Mouse (Mus musculus): ENCODE measurements around the gene Cdk14. TPM values are rescaled to one million over a fixed set of nuclear protein-coding genes. Genes with fewer than 3 reads are reported as not detected.

The Cdk14 gene
- polyA plus RNA-seq, 1 experiment from 2014 or later, result 22.7 TPM

DNA sequence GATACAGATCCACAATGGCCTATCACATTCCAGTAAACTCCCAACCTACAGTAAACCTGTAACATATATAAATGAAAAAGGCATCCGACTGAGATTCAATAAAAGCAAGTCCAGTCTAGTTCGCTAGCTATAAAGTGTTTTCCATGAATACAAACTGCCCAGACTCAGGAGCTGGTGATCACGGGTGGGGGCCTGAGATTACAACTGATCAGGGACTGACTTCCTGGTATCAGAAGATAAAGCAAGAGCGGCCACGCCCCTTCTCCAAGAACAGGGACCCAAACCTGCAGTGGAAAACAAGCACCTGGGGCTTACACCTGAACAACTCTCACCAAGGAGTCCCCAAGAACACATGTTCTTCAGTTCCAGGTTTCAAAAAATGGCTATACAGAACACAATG lies 137.7 kb downstream of the Cdk14 start:
- Histone ChIP-seq H3K4me2 (ENCODE audit: low read depth, severe bottlenecking) (no peak overlapping the region), H3K36me3 (ENCODE audit: control insufficient read depth, insufficient read depth, low read length) (no peaks in the 10 kb centered on the region), H3K9me3 (ENCODE audit: control insufficient read depth, low read length) (no peaks in the 10 kb centered on the region), H3K4me1 (ENCODE audit: control insufficient read depth, insufficient read depth, low read length) (no peaks in the 10 kb centered on the region), H3K4me3 (ENCODE audit: low read depth, low read length) (no peak overlapping the region), H3K27ac (replicated peaks; ENCODE audit: low read depth, low read length) (no peak overlapping the region), H3K27me3 (ENCODE audit: control insufficient read depth, insufficient read depth, low read length) (no peaks in the 10 kb centered on the region), H3K9ac (ENCODE audit: low read length) (no peak overlapping the region)
- WGBS, result 89% methylated on average over 5 of the region's 5 CpGs
- no peak for DNase-seq (ENCODE audit: low spot score)
- ATAC-seq (ENCODE audit: insufficient number of reproducible peaks, low FRiP score, low TSS enrichment, low read depth), result no peak

DNA sequence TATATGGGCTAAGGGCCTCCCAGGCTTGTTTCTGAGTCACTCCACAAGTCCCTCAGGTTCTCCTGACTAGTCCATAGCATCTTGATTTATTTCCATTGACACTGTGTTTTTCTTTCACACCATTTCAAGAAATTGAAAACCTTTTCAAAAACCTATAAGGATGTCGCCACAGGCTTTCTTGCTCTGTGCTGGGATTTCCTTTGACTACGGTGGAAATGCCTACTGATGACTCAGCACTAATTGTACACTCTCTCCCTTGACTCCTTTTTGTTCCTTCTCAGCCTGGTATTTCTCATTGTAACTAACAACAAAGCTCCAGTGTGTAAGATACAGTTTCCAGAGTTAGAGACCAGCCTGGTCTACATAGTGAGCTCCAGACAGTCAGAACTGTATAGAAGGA lies 144.8 kb downstream of the Cdk14 start:
- no peak for ATAC-seq (ENCODE audit: insufficient number of reproducible peaks, low FRiP score, low TSS enrichment, low read depth)
- H3K9me3 ChIP-seq (ENCODE audit: control insufficient read depth, low read length), result no peaks in the 10 kb centered on the region
- H3K4me2 ChIP-seq (ENCODE audit: low read depth, severe bottlenecking), result no peak overlapping the region
- no peaks in the 10 kb centered on the region for H3K4me1 ChIP-seq (ENCODE audit: control insufficient read depth, insufficient read depth, low read length)
- H3K27me3 ChIP-seq (ENCODE audit: control insufficient read depth, insufficient read depth, low read length), result no peaks in the 10 kb centered on the region
- H3K27ac ChIP-seq (replicated peaks; ENCODE audit: low read depth, low read length), result no peak overlapping the region
- no peak overlapping the region for H3K9ac ChIP-seq (ENCODE audit: low read length)
- WGBS, result 78% methylated on average over 2 of the region's 2 CpGs
- no peaks in the 10 kb centered on the region for H3K36me3 ChIP-seq (ENCODE audit: control insufficient read depth, insufficient read depth, low read length)
- DNase-seq (ENCODE audit: low spot score), result no peak
- H3K4me3 ChIP-seq (ENCODE audit: low read depth, low read length), result no peak overlapping the region

DNA sequence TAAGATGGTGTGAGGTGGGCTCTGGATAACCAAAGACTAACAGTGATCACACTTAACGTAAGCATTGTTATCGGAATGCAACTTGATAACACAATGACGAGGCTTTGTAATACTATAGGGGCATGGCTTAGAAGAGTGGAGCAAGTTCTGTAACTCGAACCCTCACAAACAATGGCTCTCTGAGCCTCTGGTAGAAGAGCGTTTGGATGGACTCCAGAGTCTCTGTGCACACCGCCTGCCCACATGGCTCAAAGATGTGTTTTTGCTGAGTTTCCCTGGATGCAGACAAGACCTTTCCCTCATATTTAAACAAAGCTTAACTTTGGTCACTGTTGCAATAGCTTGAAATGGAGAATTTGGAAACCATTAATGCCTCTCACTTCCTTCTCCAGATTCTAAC lies 145.8 kb downstream of the Cdk14 start:
- Histone ChIP-seq H3K36me3 (ENCODE audit: control insufficient read depth, insufficient read depth, low read length) (no peaks in the 10 kb centered on the region), H3K27me3 (ENCODE audit: control insufficient read depth, insufficient read depth, low read length) (no peaks in the 10 kb centered on the region), H3K9ac (ENCODE audit: low read length) (no peak overlapping the region), H3K4me3 (ENCODE audit: low read depth, low read length) (no peak overlapping the region), H3K4me2 (ENCODE audit: low read depth, severe bottlenecking) (no peak overlapping the region), H3K27ac (replicated peaks; ENCODE audit: low read depth, low read length) (no peak overlapping the region), H3K9me3 (ENCODE audit: control insufficient read depth, low read length) (no peaks in the 10 kb centered on the region), H3K4me1 (ENCODE audit: control insufficient read depth, insufficient read depth, low read length) (no peaks in the 10 kb centered on the region)
- no peak for DNase-seq (ENCODE audit: low spot score)
- no peak for ATAC-seq (ENCODE audit: insufficient number of reproducible peaks, low FRiP score, low TSS enrichment, low read depth)
- WGBS, result 72% methylated on average over 6 of the region's 6 CpGs

DNA sequence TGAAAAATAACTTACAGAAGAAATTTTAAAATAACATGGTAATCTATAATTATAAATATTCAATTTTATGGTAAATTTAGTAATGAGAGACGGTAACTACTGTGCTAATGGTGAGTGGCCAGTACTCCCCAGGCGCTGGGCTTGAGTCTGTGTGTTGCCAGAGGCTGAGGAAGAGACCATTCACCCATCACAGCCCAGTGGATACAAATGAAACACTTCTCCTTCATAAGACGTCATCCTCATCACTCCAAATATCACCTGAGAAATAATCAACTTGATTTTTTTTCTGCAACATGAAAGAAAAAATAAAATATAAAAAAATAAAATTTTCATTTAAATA lies 153.4 kb downstream of the Cdk14 start:
- H3K27ac ChIP-seq (replicated peaks; ENCODE audit: low read depth, low read length), result no peak overlapping the region

DNA sequence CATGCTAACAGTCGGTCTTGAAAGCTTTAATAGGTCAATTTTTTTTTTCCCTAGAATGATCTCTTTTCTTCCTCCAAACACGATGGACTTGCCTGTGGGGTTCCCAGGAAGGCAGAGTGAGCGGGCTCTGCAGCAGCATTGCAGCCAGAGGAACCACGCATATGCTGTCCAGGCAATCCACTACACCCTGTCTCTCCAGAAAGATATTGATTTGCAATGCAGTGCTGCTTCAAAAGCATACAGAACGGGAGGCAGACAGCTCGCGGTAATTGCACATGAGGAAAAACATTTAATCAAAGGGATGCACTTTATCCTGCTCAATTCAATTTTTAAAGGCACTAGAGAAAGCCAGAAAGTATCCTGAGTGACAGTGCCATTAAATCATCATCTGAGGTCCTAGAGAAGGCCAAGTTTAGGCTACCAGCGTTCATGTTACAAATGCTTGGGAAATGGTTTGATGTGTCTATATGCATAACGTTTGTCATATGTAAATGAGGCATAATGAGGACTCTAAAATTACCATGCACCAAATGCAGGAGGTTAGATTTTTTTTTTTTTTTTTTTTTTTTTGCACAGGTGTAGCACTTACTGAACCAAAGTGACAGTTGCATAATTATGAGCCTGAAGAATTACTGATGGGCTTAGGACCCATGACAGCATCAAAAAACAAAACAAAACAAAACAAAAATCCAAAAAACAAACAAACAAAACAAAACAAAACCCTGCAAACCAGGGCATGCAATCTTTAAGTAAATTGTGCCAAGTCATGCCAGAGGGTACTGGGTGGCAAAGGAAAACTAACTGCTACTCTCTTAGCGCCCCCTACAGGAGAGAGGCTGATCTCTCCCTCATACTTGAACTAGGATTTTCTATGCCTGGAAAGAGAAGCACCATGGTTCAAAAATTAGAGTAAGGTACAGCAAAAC lies 154.0 kb downstream of the Cdk14 start:
- H3K4me2 ChIP-seq (ENCODE audit: low read depth, severe bottlenecking), result no peak overlapping the region
- DNase-seq (ENCODE audit: low spot score), result peak; percentile 47

More for the DNA sequence above, 153.4 kb downstream of the Cdk14 start:
- no peaks in the 10 kb centered on the region for H3K9me3 ChIP-seq (ENCODE audit: control insufficient read depth, low read length)
- ATAC-seq (ENCODE audit: insufficient number of reproducible peaks, low FRiP score, low TSS enrichment, low read depth), result no peak
- H3K4me2 ChIP-seq (ENCODE audit: low read depth, severe bottlenecking), result no peak overlapping the region
- no peaks in the 10 kb centered on the region for H3K4me1 ChIP-seq (ENCODE audit: control insufficient read depth, insufficient read depth, low read length)
- no peak for DNase-seq (ENCODE audit: low spot score)
- WGBS, result 86% methylated on average over 3 of the region's 3 CpGs
- H3K4me3 ChIP-seq (ENCODE audit: low read depth, low read length), result no peak overlapping the region
- H3K9ac ChIP-seq (ENCODE audit: low read length), result no peak overlapping the region
- no peaks in the 10 kb centered on the region for H3K36me3 ChIP-seq (ENCODE audit: control insufficient read depth, insufficient read depth, low read length)
- no peaks in the 10 kb centered on the region for H3K27me3 ChIP-seq (ENCODE audit: control insufficient read depth, insufficient read depth, low read length)

DNA sequence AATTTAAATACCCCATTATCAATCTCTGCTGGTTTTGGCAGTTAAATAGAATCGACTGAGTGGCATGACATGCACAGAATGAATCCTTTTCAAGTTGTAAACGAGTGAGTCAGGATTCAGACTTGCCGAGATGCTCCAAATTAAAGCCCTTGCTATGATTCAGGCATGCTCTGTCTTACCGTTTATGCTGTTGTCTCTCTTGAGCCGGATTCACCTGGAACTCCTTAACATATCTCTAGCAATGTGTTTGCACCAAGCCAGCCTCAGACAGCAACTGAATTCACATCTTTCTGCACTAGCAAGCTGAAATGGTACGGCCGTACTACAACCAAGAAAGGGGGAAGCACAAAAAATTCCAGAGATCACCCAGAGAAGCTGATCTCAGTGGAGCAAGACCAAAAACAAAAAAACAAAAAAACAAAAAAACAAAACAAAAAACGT lies 154.7 kb downstream of the Cdk14 start:
- ATAC-seq (ENCODE audit: insufficient number of reproducible peaks, low FRiP score, low TSS enrichment, low read depth) (no peak), DNase-seq (ENCODE audit: low spot score) (no peak)
- Histone ChIP-seq H3K4me2 (ENCODE audit: low read depth, severe bottlenecking) (no peak overlapping the region), H3K27ac (replicated peaks; ENCODE audit: low read depth, low read length) (no peak overlapping the region), H3K27me3 (ENCODE audit: control insufficient read depth, insufficient read depth, low read length) (no peaks in the 10 kb centered on the region), H3K36me3 (ENCODE audit: control insufficient read depth, insufficient read depth, low read length) (no peaks in the 10 kb centered on the region), H3K9me3 (ENCODE audit: control insufficient read depth, low read length) (no peaks in the 10 kb centered on the region), H3K9ac (ENCODE audit: low read length) (no peak overlapping the region), H3K4me1 (ENCODE audit: control insufficient read depth, insufficient read depth, low read length) (no peaks in the 10 kb centered on the region), H3K4me3 (ENCODE audit: low read depth, low read length) (no peak overlapping the region)
- 45% methylated on average over 8 of the region's 8 CpGs for WGBS

More for the DNA sequence above, 154.0 kb downstream of the Cdk14 start:
- Histone ChIP-seq H3K4me1 (ENCODE audit: control insufficient read depth, insufficient read depth, low read length) (no peaks in the 10 kb centered on the region), H3K9ac (ENCODE audit: low read length) (no peak overlapping the region), H3K9me3 (ENCODE audit: control insufficient read depth, low read length) (no peaks in the 10 kb centered on the region), H3K4me3 (ENCODE audit: low read depth, low read length) (no peak overlapping the region), H3K27ac (replicated peaks; ENCODE audit: low read depth, low read length) (no peak overlapping the region), H3K36me3 (ENCODE audit: control insufficient read depth, insufficient read depth, low read length) (no peaks in the 10 kb centered on the region), H3K27me3 (ENCODE audit: control insufficient read depth, insufficient read depth, low read length) (no peaks in the 10 kb centered on the region)
- WGBS, result 53% methylated on average over 10 of the region's 10 CpGs
- no peak for ATAC-seq (ENCODE audit: insufficient number of reproducible peaks, low FRiP score, low TSS enrichment, low read depth)

DNA sequence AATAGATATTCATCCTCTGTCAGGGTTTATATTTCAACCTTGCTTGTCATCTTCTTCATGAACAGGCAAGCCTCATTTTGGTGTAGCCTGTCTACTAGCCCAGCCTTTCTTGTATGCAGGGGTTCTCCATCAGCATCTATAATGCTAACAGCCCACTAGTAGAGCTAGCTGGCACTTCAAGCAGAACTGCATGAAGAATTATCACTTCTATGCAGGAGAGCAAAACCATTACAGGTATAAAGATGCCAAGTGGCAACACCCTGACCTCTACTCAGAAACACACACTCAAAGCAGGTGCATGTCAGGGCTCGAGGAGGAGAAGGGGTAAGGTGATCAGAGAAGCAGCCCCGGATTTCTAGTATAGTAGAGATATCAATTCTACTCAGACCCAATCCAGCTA lies 155.4 kb downstream of the Cdk14 start:
- no peak overlapping the region for H3K27ac ChIP-seq (replicated peaks; ENCODE audit: low read depth, low read length)
- no peak overlapping the region for H3K9ac ChIP-seq (ENCODE audit: low read length)
- no peaks in the 10 kb centered on the region for H3K36me3 ChIP-seq (ENCODE audit: control insufficient read depth, insufficient read depth, low read length)
- no peak overlapping the region for H3K4me2 ChIP-seq (ENCODE audit: low read depth, severe bottlenecking)
- H3K4me1 ChIP-seq (ENCODE audit: control insufficient read depth, insufficient read depth, low read length), result no peaks in the 10 kb centered on the region
- no peak for DNase-seq (ENCODE audit: low spot score)
- H3K4me3 ChIP-seq (ENCODE audit: low read depth, low read length), result no peak overlapping the region
- 86% methylated on average over 2 of the region's 2 CpGs for WGBS
- no peaks in the 10 kb centered on the region for H3K27me3 ChIP-seq (ENCODE audit: control insufficient read depth, insufficient read depth, low read length)
- ATAC-seq (ENCODE audit: insufficient number of reproducible peaks, low FRiP score, low TSS enrichment, low read depth), result no peak
- H3K9me3 ChIP-seq (ENCODE audit: control insufficient read depth, low read length), result no peaks in the 10 kb centered on the region

DNA sequence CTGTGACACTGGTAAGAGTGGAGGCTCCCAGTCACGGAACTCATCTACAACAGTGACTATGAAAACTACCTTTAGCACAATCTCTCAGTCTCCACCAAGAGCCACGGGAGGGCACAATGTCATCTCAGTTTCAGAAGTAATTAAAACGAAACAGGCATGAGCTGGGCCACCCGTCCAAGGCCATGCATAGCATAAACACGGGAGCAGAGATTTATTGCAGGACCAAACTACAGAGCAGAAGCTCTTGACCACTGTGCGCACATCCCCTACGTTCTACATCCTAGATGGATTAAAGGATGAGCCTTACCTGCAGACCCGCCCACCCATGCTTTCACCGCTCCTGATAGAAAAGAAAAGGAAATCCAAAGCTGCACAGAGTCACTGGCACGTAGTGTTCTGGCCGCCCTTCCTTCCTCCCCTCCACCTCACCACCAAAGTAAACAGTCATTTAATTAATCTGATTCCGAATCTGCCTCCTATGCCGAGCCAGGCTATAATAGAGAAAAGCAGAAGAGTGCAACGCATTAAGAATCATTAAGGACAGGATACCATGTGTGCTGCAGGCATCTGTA lies 158.3 kb downstream of the Cdk14 start:
- Histone ChIP-seq H3K4me1 (ENCODE audit: control insufficient read depth, insufficient read depth, low read length) (no peaks in the 10 kb centered on the region), H3K9ac (ENCODE audit: low read length) (no peak overlapping the region), H3K36me3 (ENCODE audit: control insufficient read depth, insufficient read depth, low read length) (no peaks in the 10 kb centered on the region), H3K27ac (replicated peaks; ENCODE audit: low read depth, low read length) (no peak overlapping the region), H3K4me2 (ENCODE audit: low read depth, severe bottlenecking) (no peak overlapping the region), H3K9me3 (ENCODE audit: control insufficient read depth, low read length) (no peaks in the 10 kb centered on the region), H3K4me3 (ENCODE audit: low read depth, low read length) (no peak overlapping the region), H3K27me3 (ENCODE audit: control insufficient read depth, insufficient read depth, low read length) (no peaks in the 10 kb centered on the region)
- DNase-seq (ENCODE audit: low spot score) (no peak), ATAC-seq (ENCODE audit: insufficient number of reproducible peaks, low FRiP score, low TSS enrichment, low read depth) (no peak)
- 65% methylated on average over 14 of the region's 14 CpGs for WGBS

Measured in limb, embryonic 11.5 days (tissue).